Mouse (Mus musculus) CH12.LX (cell line): ENCODE measurements around the gene Ell. TPM values are rescaled to one million over a fixed set of nuclear protein-coding genes. Genes with fewer than 3 reads are reported as not detected.

ENCODE experiments used
- DNase-seq: peaks from one replicate; pipeline ENCODE4 v3.0.0-alpha.2; 2013; ENCODE audit errors: extremely low read depth
- H3K27ac ChIP-seq: 2 replicates; pipeline ENCODE4 v1.5.1; 2012; ENCODE audit warnings: low read depth, mild to moderate bottlenecking, control low read depth, moderate library complexity; ENCODE audit not compliant: insufficient read depth
- H3K27me3 ChIP-seq: replicated peaks from 2 replicates; pipeline ENCODE3; 2012; ENCODE audit warnings: inconsistent platforms
- H3K36me3 ChIP-seq, 2 experiments: replicated peaks in 1 of 2; 2 replicates each; pipeline versions ENCODE3 to v1.6.1; 2012; ENCODE audit warnings: inconsistent platforms in 1 of 2, low read length in 1 of 2, mild to moderate bottlenecking in 1 of 2, mixed read lengths in 1 of 2, moderate library complexity in 1 of 2; ENCODE audit not compliant: control insufficient read depth in 1 of 2, insufficient read depth in 1 of 2
- H3K4me1 ChIP-seq, 2 experiments: 2 replicates each; pipeline ENCODE4 v1.6.1; 2012; ENCODE audit warnings: inconsistent platforms in 1 of 2, moderate library complexity in 1 of 2; ENCODE audit not compliant: insufficient read depth in 2 of 2, control insufficient read depth in 1 of 2
- H3K4me2 ChIP-seq: 2 replicates; pipeline ENCODE4 v1.6.1; 2012; ENCODE audit warnings: low read depth, mild to moderate bottlenecking, control low read depth; ENCODE audit not compliant: poor library complexity, insufficient read depth, severe bottlenecking
- H3K4me3 ChIP-seq, 3 experiments: fragments of 150-350 bp in 1 of 3; sonication (generic) in 1 of 3; replicated peaks in 1 of 3; 2 replicates each; pipeline versions ENCODE3 to v1.5.1; 2011 to 2012; ENCODE audit warnings: low read depth in 2 of 3, low read length in 2 of 3, mild to moderate bottlenecking in 2 of 3, moderate library complexity in 2 of 3, control low read depth in 1 of 3, improper control_type of control experiment in 1 of 3, inconsistent platforms in 1 of 3, mixed read lengths in 1 of 3; ENCODE audit not compliant: poor library complexity in 1 of 3
- H3K79me2 ChIP-seq: replicated peaks from 2 replicates; pipeline ENCODE4 v1.6.1; 2012; ENCODE audit warnings: mild to moderate bottlenecking, moderate library complexity; ENCODE audit not compliant: control insufficient read depth, poor library complexity, insufficient read depth, severe bottlenecking; ENCODE audit errors: extremely low read depth
- H3K9ac ChIP-seq: 2 replicates; pipeline ENCODE4 v1.6.1; 2012; ENCODE audit warnings: low read depth, mild to moderate bottlenecking, control low read depth, moderate library complexity; ENCODE audit not compliant: insufficient read depth
- H3K9me3 ChIP-seq: replicated peaks from 2 replicates; pipeline ENCODE3; 2012; ENCODE audit warnings: low read length, inconsistent platforms, mixed read lengths
- BHLHE40 ChIP-seq: IDR thresholded peaks from 2 replicates; pipeline ENCODE4 v1.6.1; 2011; ENCODE audit warnings: mild to moderate bottlenecking, low read depth, low read length, improper control_type of control experiment
- CHD2 ChIP-seq: IDR thresholded peaks from 2 replicates; pipeline ENCODE4 v1.6.1; 2011; ENCODE audit warnings: low read length, improper control_type of control experiment
- EP300 ChIP-seq: IDR thresholded peaks from 2 replicates; pipeline ENCODE4 v1.6.1; 2011; ENCODE audit warnings: low read length, improper control_type of control experiment
- IRF4 ChIP-seq: IDR thresholded peaks from 2 replicates; pipeline ENCODE4 v1.6.1; 2014; ENCODE audit warnings: low read depth, mild to moderate bottlenecking, inconsistent platforms, low read length, improper control_type of control experiment
- JUN ChIP-seq: IDR thresholded peaks from 2 replicates; pipeline ENCODE4 v1.6.1; 2011; ENCODE audit warnings: low read depth, mild to moderate bottlenecking, low read length, improper control_type of control experiment, moderate library complexity; ENCODE audit not compliant: insufficient read depth
- JUND ChIP-seq: conservative IDR thresholded peaks from 2 replicates; pipeline ENCODE4 v1.6.1; 2011; ENCODE audit warnings: low read depth, low read length, improper control_type of control experiment
- KAT2A ChIP-seq: IDR thresholded peaks from 2 replicates; pipeline ENCODE4 v1.6.1; 2012; ENCODE audit warnings: low read length, improper control_type of control experiment, inconsistent platforms; ENCODE audit not compliant: insufficient replicate concordance
- MAX ChIP-seq: IDR thresholded peaks from 2 replicates; pipeline ENCODE4 v1.6.1; 2011; ENCODE audit warnings: low read length, improper control_type of control experiment
- MAZ ChIP-seq: IDR thresholded peaks from 2 replicates; pipeline ENCODE4 v1.6.1; 2012; ENCODE audit warnings: low read depth, mild to moderate bottlenecking, inconsistent platforms, low read length, improper control_type of control experiment, moderate library complexity
- MEF2A ChIP-seq: IDR thresholded peaks from 2 replicates; pipeline ENCODE4 v1.6.1; 2014; ENCODE audit warnings: low read depth, mild to moderate bottlenecking, inconsistent platforms, low read length, improper control_type of control experiment, borderline replicate concordance
- MXI1 ChIP-seq: IDR thresholded peaks from 2 replicates; pipeline ENCODE4 v1.6.1; 2011; ENCODE audit warnings: mild to moderate bottlenecking, low read depth, low read length, improper control_type of control experiment
- NELFE ChIP-seq: IDR thresholded peaks from 2 replicates; pipeline ENCODE4 v1.6.1; 2011; ENCODE audit warnings: low read depth, low read length, improper control_type of control experiment
- NRF1 ChIP-seq: IDR thresholded peaks from 2 replicates; pipeline ENCODE4 v1.6.1; 2014; ENCODE audit warnings: low read depth, mild to moderate bottlenecking, inconsistent platforms, low read length, improper control_type of control experiment, moderate library complexity
- SMC3 ChIP-seq: IDR thresholded peaks from 2 replicates; pipeline ENCODE4 v1.6.1; 2011; ENCODE audit warnings: low read depth, low read length, improper control_type of control experiment
- UBTF ChIP-seq: IDR thresholded peaks from 2 replicates; pipeline ENCODE4 v1.6.1; 2012; ENCODE audit warnings: low read depth, mild to moderate bottlenecking, inconsistent platforms, low read length, improper control_type of control experiment, moderate library complexity
- USF1 ChIP-seq: IDR thresholded peaks from 2 replicates; pipeline ENCODE4 v1.6.1; 2014; ENCODE audit warnings: low read depth, mild to moderate bottlenecking, inconsistent platforms, low read length, improper control_type of control experiment
- ZC3H11A ChIP-seq: IDR thresholded peaks from 2 replicates; pipeline ENCODE4 v1.6.1; 2012; ENCODE audit warnings: low read depth, mild to moderate bottlenecking, inconsistent platforms, low read length, improper control_type of control experiment
- ZKSCAN1 ChIP-seq: IDR thresholded peaks from 2 replicates; pipeline ENCODE4 v1.6.1; 2012; ENCODE audit warnings: low read depth, inconsistent platforms, low read length, improper control_type of control experiment, borderline replicate concordance
- ZMIZ1 ChIP-seq: IDR thresholded peaks from 2 replicates; pipeline ENCODE4 v1.6.1; 2012; ENCODE audit warnings: low read depth, mild to moderate bottlenecking, inconsistent platforms, low read length, improper control_type of control experiment
- dilution Hi-C: fragments of 300-500 bp; cut with MboI; formaldehyde crosslinking; loops from 2 replicates; pipeline ENCODE4 v1.14.3; 2020; ENCODE audit warnings: low sequenced_read_pairs; ENCODE audit not compliant: extremely low pct_unique_long_range_greater_than_20kb, extremely low pct_ligation_motif_present
- in situ Hi-C: fragments of 300-500 bp; cut with MboI; formaldehyde crosslinking; loops from 3 replicates; pipeline ENCODE4 v1.14.3; 2019; ENCODE audit warnings: low sequenced_read_pairs, low pct_ligation_motif_present, low pct_unique_long_range_greater_than_20kb, mixed read lengths
- polyA plus RNA-seq: library from polyadenylated mRNA; unstranded; fragments of >175 nt; gene quantifications from 2 replicates; pipeline ENCODE4 v1.2.1, GENCODE M21; 2012; ENCODE audit warnings: low read depth; ENCODE audit not compliant: insufficient read length
- total RNA-seq, 2 experiments: library from RNA; depleted of rRNA; stranded (reverse); fragments of 300-350 nt in 1 of 2; fragments of >200 nt in 1 of 2; gene quantifications; 2 replicates each; pipeline ENCODE4 v1.2.3; 2012 to 2014

The Ell gene
- total and polyA plus RNA-seq, 3 experiments: 6.5 to 17.9 (median 9.8) TPM

DNA sequence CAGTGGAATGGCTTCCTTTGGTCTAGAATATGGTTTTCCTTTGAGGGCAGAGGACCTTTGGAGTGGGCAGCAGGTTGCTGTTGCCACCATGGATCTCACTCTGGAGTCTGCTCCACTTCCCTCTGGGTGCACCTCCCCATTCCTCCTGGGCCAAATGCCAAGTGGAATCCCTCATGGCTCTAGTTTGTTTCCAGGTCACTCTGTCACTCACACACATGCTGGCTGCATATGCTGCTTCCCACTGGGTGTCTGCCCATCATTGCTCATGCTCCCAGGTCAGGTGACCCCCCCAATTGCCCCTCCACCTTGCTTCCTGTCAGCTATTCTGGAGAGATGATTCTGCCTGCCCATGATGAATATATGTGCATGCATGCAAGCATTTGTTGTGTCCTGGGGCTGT, 14.5 kb downstream of the Ell start:
- no peaks in the 10 kb centered on the region for H3K27me3 ChIP-seq
- dilution Hi-C loops: no loop called here
- DNase-seq: no peak
- H3K79me2 ChIP-seq: peaks cover 5% of the 10 kb centered on the region; the same call in 1 of the 2 replicates
- no peak overlapping the region for H3K9ac ChIP-seq
- TF ChIP-seq MEF2A: no peak
- TF ChIP-seq IRF4: no peak
- no peak for TF ChIP-seq ZMIZ1
- TF ChIP-seq JUN: no peak
- TF ChIP-seq JUND: no peak
- TF ChIP-seq ZC3H11A: no peak
- no peak for TF ChIP-seq USF1
- no peak for TF ChIP-seq KAT2A
- TF ChIP-seq MAX: no peak
- no peak for TF ChIP-seq SMC3
- no peak for TF ChIP-seq NELFE
- TF ChIP-seq MXI1: no peak
- no peak for TF ChIP-seq BHLHE40
- no peak for TF ChIP-seq UBTF
- TF ChIP-seq EP300: no peak
- no peak for TF ChIP-seq ZKSCAN1
- no peak for TF ChIP-seq MAZ
- no peaks in the 10 kb centered on the region for H3K9me3 ChIP-seq
- no peak overlapping the region for H3K4me2 ChIP-seq
- no peak overlapping the region for H3K27ac ChIP-seq
- no peak overlapping the region for H3K4me3 ChIP-seq
- H3K36me3 ChIP-seq: peaks cover 0 to 58% of the 10 kb centered on the region in 2 experiments
- in situ Hi-C loops: no loop called here
- H3K4me1 ChIP-seq: peaks cover 0 to 21% of the 10 kb centered on the region in 2 experiments; a peak in 2 of 4 replicates

DNA sequence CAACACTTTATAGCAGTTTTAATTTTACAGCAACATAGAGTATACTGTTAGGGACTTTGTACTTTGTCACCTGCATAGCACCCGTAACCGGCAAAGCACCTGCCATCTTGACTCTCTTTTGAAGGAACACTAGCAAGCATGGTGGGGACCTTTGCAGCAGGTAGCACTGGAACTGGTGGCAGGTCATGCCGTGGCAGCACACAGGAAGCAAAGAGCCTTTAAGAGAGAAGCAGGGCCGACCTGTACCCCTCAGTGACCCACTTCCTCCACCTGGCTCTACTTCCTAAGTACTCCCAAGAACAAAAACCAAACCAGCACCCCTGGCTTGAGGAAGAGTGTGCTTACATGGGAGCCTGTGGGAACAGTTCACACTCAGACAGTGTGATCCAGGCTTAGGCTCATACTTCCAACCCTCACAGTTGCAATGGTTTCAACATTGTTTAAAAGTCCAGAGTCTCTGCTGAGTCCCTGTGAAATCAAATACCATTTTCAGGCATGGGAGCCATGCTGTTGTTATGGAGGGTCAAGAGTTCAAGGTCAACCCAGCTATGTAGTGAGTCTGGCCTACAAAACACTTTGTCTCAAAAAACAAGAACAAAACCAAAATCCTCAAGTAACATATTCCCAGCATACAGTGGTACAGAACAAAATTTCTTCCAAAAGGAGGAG, 16.0 kb downstream of the Ell start:
- Histone ChIP-seq H3K36me3 (peaks cover 0 to 65% of the 10 kb centered on the region in 2 experiments), H3K4me1 (peaks cover 3 to 33% of the 10 kb centered on the region in 2 experiments; a peak in 2 of 4 replicates), H3K9me3 (no peaks in the 10 kb centered on the region), H3K4me2 (no peak overlapping the region), H3K79me2 (no peaks in the 10 kb centered on the region; the same call in 1 of the 2 replicates), H3K9ac (no peak overlapping the region), H3K27me3 (no peaks in the 10 kb centered on the region), H3K27ac (no peak overlapping the region), H3K4me3 (no peak overlapping the region)
- in situ Hi-C loops (no loop called here), dilution Hi-C loops (no loop called here)
- no peak for TF ChIP-seq NRF1
- no peak for TF ChIP-seq CHD2
- DNase-seq: no peak
